Comparison of ENCODE assay signal across 8 mouse cellular contexts in genomic region chr5:105500132-105501121, GRCm38 (mm10). TPM values are rescaled to one million over a fixed set of nuclear protein-coding genes. Genes with fewer than 3 reads are reported as not detected.
A peak's percentile ranks its signal among the peaks of the same experiment; 100 is the strongest.
DNase-seq lines count a peak whose midpoint lies in the region.

No protein-coding gene starts in this region.

- DNase-seq in 416B (ENCODE audit: low read depth), result peak; percentile 91
- peak; percentile 57 for DNase-seq in CD4-positive helper T cell, adult 2 months (ENCODE audit: low read depth, low spot score)
- DNase-seq in fibroblast of lung, adult 2 months (ENCODE audit: low read depth), result peak; percentile 52
- peak; percentile 76 for DNase-seq in thymus, postnatal 14 days
- no peak for DNase-seq in kidney, postnatal 14 days
- DNase-seq in cerebellum, adult 11 months, result no peak
- no peak for DNase-seq in heart, embryonic 10.5 days (ENCODE audit: low spot score)

- no peak overlapping the region for H3K27ac ChIP-seq in heart, embryonic 10.5 days

- H3K4me3 ChIP-seq in megakaryocyte, embryonic 14.5 days (replicated peaks), result peak overlapping the region; percentile 15
- no peak overlapping the region for H3K4me3 ChIP-seq in heart, embryonic 10.5 days

- H3K4me1 ChIP-seq in megakaryocyte, embryonic 14.5 days, result peaks cover 48% of the 10 kb centered on the region
- H3K4me1 ChIP-seq in heart, embryonic 10.5 days, result peaks cover 10% of the 10 kb centered on the region; the same call in 1 of the 2 replicates

- H3K27me3 ChIP-seq in megakaryocyte, embryonic 14.5 days (replicated peaks), result peaks cover 4% of the 10 kb centered on the region
- no peaks in the 10 kb centered on the region for H3K27me3 ChIP-seq in heart, embryonic 10.5 days (ENCODE audit: insufficient read depth, poor library complexity, severe bottlenecking)

- H3K36me3 ChIP-seq in megakaryocyte, embryonic 14.5 days (replicated peaks; ENCODE audit: low read length), result peaks cover 23% of the 10 kb centered on the region
- no peaks in the 10 kb centered on the region for H3K36me3 ChIP-seq in heart, embryonic 10.5 days

- peaks cover 20% of the 10 kb centered on the region for H3K9me3 ChIP-seq in megakaryocyte, embryonic 14.5 days
- no peaks in the 10 kb centered on the region for H3K9me3 ChIP-seq in heart, embryonic 10.5 days

- WGBS in heart, embryonic 10.5 days, result 50% methylated on average over 12 of the region's 12 CpGs

RNA-seq across cellular contexts. Expression of gene Lrrc8c, which starts 18.8 kb away (rescaled TPM):
- 30.7 and 117 TPM in 2 replicates for polyA plus RNA-seq in megakaryocyte, embryonic 14.5 days (2012; ENCODE audit: insufficient read depth, low replicate concordance)
- polyA plus RNA-seq in heart, embryonic 10.5 days (2016; fragmentation: Nextera tagmentation; extraction: Ambion mirVana), result 26.0 and 26.7 TPM in 2 replicates

Comparison
In these comparisons a context has a peak if more than half of its experiments do, and no peak if none do; other contexts are left out.
1. DNase-seq: peak in 416B (single experiment), CD4-positive helper T cell, adult 2 months (single experiment), fibroblast of lung, adult 2 months (single experiment) and thymus, postnatal 14 days (single experiment); none in kidney, postnatal 14 days (single experiment), cerebellum, adult 11 months (single experiment) and heart, embryonic 10.5 days (single experiment).